Mouse (Mus musculus): Measurements from ENCODE around the gene Fcgrt.

The Fcgrt gene

DNA sequence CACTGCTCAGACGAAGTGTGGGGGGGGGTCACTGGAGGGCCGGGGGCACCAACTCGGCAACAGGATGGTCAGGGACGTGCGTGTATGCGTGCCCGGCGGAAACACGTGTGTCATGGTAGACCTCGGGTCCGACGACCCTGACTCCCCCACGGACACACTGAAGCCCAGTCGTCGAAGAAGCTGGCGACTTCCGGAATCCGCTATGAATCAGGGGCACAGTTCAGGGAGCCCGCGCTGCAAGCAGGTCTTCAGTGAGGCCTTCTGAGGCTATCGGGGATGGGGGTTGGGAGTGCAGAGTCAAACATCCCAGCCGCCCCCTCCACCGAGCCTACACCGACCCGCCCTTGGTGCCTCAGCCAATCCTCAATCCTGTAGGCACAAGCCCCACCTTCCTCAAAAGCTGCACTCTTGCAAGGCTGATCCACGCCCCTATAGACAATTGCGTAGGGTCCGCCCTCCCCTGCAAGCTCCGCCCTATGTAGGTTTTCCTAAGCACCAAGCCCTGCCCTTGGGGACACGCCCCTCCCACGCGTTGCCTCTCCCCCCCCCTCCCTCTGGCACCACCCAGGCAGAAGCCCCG, 49.6 kb downstream of the Fcgrt start:
- peak; percentile 79 for DNase-seq (ENCODE audit: low spot score)

DNA sequence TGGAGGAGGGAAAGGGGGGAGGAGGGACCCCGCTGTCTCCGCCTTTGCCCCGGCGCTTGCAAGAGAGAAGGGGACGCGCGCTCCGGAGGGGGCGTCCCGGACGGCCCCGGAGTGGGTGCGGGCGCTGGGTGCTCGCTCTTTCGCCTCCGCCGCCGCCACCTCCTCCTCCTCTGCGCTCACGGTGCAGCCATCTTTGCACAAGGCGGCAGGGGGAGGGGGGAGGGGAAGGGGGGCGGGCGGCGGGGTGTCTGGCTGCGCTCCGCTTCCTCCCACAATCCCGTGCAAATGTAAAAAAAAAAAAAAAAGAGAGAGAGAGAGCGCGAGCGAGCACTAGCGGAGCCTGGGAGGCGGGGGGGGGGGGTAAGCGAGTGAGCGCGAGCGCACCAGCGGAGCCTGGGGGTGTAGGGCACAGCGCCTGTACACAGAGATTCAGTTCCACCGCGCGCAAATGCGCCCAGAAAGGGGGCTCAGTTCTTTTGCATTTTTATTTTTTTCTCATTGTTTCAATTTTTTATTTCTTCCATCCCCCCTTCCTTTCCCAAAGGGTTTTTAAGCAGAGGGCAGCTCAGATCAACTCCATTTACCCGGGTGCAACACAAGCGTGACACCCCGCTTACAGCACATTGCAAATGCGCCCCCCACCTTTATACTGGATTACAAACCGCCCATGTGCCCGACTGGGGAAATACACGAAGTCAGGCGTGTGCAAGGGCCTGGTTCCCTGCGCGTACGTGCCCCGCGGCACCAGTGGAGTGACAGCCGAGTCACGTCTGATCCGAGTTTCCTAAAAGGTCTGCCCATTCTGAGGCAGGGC, 50.3 kb downstream of the Fcgrt start:
- peak; percentile 65 for DNase-seq (ENCODE audit: low spot score)

DNA sequence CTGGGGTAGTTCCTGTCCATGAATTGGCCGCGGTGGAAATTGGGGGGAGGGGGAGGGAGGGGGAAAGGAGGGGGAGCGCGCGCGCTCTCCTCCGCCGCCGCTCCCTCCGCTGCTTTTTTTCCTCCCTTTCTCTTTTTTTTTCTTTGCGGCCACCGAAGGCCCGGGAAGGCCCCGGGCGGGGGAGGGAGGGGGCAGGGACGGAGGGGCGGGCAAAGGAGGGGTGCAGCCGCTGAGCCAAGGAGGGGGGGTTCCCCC, 50.9 kb downstream of the Fcgrt start, which contains the start of gene Prr12:
Prr12 (minus strand) TSS at position 20 of the 255 bp plus-strand sequence.
- DNase-seq (ENCODE audit: low spot score) = no peak

DNA sequence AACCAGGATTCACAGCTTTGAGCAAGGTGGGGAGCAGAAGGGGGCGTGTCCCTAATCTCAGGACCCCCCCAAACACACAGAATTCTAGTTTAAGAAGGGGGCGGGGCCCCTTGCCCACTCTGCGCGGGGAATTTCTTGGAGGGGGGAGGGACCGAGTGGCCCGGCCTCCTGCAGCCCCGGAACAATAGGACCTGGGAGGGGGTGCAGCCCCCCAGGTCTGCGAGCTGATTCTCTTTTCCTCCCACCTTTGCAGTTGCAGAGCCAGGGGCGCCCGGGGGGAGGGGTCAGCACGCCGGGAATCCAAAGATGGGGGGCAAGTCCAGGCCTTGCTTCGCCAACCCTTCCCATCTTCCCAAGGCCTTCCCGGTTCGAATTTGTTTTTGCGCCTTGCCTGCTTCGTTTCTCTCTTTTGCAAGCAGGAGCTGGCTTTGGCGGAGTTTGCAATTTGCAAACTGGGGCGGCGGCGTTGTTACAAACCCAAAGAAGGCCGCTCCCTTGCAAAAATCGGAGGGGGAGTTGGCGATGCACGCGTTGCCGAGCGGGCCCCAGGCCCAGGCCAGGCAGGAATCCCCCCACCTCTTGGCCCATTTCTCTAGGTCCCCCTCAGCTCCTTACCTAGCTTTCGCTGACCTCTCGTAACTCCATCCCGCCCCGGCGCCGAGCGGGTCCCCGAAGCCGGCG, 51.3 kb downstream of the Fcgrt start:
- peak; percentile 43 for DNase-seq (ENCODE audit: low spot score)

DNA sequence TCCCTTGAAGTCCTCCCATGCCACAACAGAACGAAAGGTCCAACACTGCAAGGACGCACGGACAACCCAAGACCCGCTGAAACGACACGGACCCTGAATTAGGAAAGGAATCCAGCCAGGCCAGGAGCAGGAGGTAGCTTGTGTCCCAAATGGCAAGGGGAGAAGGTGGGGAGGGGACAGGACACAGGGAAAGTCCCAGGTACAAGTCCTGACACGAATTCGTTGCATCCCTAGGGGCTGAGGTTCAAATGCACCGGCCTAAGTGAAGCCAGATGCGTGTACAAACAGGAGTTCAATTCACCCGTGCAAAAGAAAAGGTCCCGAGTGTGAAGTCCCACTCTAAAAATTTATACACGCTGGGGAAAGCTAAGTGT, 52.1 kb downstream of the Fcgrt start:
- no peak for DNase-seq (ENCODE audit: low spot score)

DNA sequence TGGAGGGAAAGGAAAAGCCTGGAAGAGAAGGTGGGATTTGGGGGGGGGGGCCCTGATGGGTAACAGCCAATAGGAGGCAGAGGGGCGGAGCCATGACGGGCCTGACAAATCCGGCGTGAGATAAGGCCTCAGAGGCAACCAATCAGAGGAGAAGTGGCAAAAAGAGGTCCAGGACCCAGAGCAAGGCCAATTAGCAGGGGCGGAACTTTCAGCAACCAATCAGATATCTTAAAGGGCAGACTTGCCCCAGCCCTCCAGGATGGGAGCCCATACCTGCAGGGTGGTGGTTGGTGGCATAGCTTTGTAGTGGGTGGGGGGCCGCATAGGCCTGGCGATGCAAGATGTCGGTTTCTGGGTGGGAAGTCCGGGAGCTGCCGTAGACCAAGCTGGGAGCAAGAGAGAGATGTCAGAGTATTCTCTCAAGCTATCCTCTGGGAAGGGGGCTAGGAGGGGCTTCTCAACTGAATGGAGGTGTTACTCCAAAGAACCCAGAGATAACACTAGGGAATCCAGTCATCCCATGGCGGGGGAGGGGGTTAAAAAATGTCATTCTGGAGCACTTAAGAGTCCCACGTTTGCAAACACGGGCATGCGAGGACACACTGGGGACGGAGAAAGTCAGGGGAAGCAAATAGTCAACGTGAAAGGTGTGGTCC, 52.6 kb downstream of the Fcgrt start:
- peak; percentile 43 for DNase-seq (ENCODE audit: low spot score)

DNA sequence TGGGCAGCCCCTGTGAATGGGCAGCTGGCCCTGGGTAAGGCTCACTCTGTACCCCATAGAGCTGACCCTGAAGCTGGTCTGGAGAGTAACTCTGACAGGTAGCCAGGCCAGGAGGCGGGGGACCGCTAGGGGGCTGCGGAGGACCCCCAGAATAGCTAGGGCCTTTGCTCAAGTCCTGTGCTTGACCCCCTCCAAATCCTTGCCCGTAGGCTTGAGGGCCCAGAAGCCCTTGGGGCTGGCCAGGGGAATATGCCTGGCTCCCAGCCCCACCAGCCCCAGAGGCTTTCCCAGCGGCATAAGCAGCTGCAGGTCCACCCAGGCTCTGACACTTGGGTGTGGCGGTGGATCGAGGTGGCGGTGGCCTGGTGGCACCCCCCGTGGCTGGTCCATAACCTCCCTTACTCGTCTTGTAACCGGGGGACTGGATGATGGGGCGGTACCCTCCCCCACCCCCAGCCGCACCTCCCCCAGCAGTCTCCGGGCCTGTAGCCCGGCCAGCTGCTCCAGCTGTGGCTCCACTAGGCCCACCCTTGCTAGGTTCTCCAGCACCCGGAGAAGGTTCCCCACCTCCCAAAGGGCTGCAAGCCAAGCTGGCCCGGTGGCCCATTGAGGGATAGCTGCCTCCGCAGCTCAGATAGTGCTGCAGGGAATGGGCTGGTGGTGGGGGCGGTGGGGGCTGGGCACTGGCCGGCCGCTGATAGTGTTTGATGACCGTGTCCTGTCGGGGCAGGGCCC, 54.6 kb downstream of the Fcgrt start:
- DNase-seq (ENCODE audit: low spot score) = no peak

DNA sequence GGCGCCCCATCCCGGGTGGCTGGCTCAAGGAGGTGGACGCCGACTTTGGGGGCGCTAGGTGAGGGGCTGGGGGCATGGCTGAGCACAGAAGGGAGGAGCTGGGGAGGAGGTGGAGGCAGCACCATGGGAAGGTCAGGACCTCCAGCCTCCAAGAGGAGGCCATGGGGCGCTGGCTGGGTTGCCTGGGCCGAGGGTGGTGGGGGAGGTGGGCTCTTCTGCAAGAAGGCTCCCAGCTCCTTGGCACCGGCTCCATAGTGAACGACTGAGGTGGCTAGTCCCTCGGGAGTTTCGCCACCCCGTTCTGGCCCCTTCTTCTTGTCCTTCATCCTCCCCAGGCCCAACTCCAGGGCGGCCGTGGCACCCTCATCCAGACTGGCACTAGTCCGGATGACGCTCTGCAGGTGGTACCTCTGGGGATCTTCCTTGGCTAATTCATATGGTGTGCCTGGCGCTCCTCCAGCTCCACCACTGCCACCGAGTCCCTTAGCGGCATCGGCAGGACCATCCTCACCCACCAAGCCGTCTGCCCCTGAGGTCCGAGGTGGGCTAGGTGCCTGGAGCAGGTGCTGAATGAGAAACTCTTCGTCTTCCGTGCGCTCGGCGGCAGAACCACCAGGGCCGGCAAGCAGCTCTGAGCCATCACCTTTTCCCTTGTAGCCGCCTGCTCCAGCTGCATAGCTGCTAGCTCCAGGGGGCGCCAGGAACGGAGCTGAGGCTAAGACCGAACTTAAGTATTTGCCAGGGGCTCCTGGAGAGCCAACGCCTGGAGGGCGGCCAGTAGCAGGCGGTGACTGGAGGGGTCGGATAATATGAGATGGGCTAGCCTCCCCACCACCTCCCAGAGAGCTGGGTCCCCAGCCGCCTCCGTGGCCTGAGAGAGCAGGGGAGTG, 55.4 kb downstream of the Fcgrt start:
- no peak for DNase-seq (ENCODE audit: low spot score)

DNA sequence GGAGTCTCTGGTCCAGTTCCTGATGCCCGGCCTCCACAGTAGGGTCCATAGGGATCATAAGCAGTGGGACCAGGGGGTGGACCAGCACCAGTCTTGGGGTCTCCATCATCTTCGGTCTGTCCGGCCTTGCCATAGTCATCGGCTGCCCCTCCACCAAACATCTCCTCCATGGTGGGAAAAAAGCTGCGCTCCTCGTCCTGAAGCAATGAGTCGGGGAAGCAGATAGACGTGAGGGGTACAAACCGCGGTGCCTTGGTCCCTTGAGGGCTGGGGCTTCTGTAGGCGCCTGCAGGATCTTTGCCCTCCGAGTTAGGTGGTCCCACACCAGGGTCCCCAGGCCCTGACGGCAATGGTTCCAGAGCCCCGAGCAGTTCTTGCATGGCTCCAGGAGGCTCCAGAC, 56.2 kb downstream of the Fcgrt start:
- no peak for DNase-seq (ENCODE audit: low spot score)

DNA sequence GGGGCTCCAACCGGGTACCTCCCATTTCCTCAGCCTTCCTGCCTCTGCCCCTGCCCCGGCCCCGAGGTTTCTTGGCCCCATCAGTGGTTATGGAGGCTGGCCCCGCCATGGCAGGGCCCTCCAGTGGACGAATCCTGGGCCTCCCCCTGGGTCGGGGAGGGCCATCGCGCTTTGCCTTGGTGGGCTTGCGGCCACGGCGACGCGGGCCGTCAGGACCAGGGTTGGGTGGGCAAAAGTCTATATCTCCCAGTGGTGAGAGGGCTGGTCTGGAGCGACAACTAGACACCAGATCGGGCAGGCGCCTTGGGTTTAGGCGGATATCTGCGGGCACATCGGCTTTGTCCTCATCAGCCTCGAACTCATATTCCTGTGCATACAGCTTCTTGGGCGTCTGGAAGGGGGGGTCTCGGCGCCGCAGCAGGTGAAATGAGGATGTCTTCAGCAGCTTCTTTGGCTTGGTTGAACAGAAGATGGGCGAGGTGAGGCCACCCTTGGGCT, 56.7 kb downstream of the Fcgrt start:
- DNase-seq (ENCODE audit: low spot score) = no peak

DNA sequence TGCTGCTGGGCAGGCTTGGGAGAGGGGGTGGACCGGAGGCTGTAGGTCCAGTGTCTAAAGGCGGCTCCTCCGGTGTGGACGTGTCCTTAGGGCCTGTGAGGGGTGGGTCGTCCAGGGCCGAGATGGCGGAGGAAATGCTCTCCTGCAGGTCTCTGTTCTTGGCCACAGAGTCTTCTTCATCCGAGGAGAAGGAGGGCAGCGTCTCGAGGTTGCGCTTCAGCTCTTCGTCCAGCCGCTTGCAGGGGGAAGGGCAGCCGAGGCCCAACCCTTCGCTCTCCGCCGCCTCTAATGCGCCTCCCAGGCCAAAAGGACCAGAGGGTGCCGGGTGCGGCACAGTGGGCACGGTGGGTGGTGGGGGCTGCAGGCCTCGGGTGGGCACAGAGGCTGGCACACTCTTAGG, 57.9 kb downstream of the Fcgrt start:
- no peak for DNase-seq (ENCODE audit: low spot score)

DNA sequence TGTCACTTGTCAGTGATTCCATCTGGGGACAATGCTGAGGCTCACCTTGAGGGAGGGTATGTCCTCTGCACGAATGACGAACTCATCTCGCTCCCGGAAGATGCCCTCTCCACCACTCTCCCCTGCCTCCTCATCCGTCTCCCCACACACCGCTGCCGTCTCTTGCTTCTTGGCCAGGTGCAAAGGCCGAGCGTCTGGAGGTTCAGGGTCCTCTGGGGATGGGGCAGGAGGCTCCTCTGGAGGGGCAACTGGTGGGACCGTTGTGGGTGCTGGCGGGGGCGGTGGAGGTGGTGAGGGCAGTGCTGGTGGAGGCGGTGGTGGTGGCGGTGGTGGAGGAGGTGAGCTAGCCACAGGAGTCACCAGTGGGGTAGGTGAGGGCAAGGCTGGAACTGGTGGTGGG, 60.3 kb downstream of the Fcgrt start:
- no peak for DNase-seq (ENCODE audit: low spot score)

Measured in ovary, postnatal 14 days (tissue).